Mouse (Mus musculus) spleen, embryonic (tissue): ENCODE measurements around the gene Afg3l1.
"Not testable (repeated sequence)": the region's sequence is repeated elsewhere in the genome, so short reads cannot be mapped to it uniquely, and the experiment has no call there.

Source experiments
- CTCF ChIA-PET: fragments of 350-600 bp; sonication (Branson Sonifier 250); formaldehyde crosslinking; loops from one replicate; lab custom pipeline; 2022; lab: Charles Lee

Afg3l1 gene

DNA sequence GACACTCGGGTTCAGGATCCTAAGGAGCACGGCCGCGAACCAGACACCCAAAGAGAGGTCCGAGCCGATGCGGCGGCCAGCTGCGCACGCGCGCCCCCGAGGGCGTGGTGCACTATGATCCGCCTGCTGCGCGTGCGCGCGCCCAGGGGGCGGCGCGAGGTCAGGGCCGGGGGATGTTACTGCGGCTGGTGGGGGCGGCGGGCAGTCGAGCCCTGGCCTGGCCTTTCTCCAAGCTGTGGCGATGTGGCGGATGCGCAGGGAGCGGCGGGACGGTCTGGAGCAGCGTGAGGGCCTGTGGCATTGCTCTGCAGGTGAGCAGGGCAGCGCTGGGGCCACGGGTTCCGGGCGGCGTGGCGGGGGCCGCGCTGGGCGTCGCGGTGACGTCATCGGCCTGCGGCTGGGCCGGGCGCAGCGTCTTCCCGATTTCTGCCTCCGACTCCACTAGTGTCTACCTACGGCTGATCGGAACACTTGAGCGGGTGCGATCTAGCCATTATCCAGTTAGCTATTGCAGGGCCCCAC lies at the start of gene Afg3l1:
Gene Afg3l1, plus strand, starts transcription at position 167 of the 522 bp plus-strand sequence.
- CTCF ChIA-PET, result interaction anchor here (0.5 kb wide), 1 partner anchor 155 kb away, joined by 20 read pairs; no protein-coding TSS in a partner anchor

DNA sequence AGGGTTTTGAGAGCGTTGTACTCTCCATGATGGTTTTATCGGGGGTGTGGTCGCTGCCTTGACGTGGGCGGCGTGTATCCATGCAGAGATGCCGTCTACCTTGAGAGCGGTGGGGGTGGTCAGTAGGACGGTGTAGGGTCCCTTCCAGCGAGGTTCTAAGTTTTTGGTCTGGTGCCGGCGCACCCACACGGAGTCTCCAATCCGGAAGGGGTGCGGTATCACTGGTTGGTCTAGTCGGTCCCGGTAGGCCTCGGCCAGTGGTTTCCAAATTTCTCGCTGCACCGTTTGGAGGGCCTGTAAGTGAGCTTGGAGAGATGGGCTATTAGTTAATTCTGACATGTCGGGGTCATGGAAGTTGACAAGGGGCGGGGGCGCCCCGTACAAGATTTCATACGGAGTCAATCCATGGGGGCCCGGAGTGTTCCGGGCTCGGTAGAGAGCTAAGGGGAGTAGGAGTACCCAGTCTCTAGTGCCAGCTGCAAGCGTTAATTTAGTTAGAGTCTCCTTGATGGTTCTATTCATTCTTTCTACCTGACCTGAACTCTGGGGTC lies 49.3 kb upstream of the Afg3l1 start:
- CTCF ChIA-PET, result interaction anchor here (0.6 kb wide), 1 partner anchor 61 kb away, joined by 3 read pairs; no protein-coding TSS in a partner anchor

DNA sequence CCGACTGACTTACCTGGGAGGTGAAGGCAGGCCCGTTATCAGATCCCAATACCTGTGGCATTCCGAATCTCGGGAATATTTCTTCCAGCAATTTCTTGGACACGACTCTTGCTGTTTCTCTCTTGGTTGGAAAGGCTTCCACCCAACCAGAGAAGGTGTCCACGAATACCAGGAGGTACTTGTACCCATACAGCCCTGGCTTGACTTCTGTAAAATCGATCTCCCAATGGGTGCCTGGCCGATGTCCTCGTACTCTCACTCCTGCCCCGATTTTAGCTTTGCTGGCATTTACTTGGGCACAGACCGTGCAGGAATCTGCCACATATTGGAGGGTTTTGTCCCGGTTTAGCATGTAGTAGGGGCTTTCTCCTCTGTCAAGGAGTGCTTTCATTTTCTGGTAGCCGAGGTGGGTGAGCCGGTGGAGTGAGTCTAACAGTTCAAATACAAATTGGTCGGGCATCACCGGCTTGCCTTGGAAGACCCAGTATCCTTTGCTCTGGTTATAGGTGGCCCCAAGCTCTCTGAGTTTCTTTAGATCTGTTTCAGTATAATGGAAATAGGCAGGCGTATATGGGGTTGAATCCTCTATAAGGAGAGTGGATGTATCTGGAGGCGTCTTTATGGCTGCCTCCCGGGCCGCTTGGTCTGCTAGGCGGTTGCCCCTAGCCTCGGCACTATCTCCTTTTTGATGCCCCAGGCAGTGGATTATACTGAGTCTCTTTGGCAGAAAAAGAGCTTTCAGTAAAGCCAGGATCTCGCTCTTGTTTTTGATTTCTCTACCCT lies 48.6 kb upstream of the Afg3l1 start:
- CTCF ChIA-PET, result interaction anchor here (0.6 kb wide), 1 partner anchor 61 kb away, joined by 3 read pairs; no protein-coding TSS in a partner anchor

DNA sequence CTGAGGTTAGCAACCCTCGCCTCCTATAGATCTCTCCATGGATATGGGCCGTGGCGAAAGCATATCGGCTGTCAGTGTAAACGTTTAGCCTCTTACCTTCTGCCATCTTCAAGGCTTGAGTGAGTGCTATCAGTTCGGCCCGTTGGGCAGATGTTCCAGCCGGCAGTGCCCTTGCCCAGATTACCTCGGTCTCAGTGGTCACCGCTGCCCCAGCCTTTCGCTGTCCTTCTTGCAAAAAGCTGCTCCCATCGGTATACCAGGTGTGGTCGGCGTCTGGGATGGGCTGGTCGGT lies 48.0 kb upstream of the Afg3l1 start:
- CTCF ChIA-PET, result not testable (repeated sequence)

DNA sequence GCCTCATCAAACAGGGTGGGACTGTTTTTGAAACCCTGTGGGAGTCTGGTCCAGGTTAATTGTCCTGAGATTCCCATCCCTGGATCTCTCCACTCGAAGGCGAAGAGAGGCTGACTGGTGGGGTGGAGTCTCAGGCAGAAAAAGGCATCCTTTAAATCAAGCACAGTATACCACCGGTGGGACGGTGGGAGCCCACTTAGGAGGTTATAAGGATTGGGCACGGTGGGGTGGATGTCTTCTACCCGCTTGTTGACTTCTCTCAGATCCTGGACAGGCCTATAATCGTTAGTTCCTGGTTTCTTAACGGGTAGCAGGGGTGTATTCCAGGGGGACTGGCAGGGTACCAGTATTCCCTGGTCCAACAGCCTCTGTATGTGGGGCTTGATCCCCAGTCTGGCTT lies 46.8 kb upstream of the Afg3l1 start:
- CTCF ChIA-PET, result not testable (repeated sequence)

DNA sequence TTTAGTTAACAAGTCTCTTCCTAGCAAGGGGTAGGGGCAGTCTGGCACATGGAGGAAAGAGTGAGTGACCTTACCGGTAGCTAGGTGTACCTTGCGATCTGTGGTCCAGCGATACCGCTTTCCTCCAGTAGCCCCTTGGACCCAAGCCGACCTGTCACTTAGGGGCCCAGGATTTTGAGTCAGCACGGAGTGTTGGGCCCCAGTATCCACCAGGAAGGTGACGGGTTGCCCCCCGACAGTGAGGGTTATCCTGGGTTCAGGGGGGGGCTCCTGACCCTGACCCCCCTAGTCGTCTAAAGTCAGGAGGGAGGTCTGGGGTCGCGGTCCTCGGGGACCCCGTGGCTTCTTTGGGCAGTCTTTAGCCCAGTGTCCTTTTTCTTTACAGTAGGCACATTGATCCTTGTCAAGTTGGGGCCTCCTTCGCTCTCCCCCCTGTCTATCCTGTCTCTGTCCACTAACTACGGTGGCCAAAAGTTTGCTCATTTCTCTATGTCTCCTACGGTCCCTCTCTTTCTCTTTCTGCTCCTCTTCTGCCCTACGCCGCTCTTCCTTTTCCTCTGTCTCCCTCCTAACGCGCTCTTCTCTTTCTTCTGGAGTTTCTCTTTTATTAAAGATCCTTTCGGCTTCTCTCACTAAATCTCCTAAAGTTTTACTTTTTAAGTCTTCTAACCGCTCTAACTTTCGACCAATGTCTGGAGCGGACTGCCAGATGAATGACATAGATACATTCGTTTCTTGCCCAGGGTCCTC lies 45.9 kb upstream of the Afg3l1 start:
- CTCF ChIA-PET, result no interaction called here

DNA sequence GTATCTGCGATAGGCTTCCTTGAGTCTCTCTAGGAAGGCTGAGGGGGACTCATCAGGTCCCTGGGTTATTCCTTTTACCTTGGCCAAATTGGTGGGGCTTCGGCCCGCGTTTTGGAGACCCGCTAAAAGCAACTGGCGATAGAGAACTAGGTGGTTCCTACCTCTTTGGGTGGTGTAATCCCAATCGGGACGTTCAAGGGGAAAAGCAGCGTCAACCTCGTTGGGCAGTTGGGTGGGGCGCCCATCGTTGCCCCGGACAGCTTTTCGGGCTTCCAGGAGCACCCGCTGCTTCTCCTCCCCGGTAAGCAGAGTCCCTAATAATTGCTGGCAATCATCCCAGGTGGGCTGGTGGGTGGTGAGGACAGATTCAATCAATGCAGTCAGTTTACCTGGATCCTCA lies 45.3 kb upstream of the Afg3l1 start:
- CTCF ChIA-PET, result no interaction called here

DNA sequence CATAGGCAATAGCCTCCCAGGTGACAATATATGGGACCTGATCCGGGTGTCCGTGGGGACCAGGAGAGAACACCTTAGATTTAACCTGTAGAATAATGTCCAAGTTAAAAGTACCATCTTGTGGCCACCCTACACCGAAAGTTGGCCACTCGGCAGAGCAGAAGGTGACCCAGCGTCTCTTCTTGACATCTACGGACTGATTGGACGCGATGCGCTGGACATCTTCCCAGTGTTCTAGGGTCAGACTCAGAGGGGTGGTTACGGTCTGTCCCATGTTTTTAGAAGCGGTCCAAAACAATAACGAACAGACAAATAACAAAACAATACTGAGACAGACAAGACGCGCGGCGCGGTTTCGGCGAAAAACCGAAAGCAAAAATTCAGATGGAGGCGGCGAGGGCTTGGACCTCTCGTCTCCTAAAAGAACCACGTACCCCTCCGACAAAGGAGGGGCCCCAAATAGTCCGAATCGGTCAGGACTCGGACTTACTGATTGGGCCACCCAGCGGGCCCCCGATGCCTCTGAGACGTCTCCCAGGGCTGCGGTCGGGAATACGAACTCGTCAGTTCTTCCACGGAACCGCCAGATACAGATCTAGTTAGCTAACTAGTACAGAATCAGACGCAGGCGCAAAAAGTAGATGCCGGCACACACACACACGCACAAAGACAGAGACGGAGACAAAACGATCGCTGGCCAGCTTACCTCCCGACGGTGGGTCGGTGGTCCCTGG lies 44.3 kb upstream of the Afg3l1 start:
- CTCF ChIA-PET, result not testable (repeated sequence)

DNA sequence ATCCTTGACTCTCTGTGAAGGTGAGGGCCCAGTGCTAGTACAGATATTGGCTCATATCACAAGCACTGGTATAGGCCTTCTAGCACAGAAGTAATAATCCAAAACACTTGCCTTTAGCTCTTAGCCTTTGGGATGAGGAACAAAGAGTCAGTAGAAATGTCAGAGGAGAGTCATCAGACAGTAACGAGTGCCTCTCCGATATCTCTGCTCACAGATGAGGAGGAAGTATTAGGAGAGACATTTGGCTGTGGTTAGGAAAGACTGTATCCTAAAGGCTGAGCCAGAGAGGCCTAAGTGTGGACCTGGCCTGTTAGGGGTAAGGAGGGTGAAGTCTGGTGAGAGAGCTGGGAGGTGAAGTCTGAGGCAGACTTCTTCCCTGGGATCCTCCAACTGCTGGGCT lies 35.9 kb upstream of the Afg3l1 start:
- CTCF ChIA-PET, result interaction anchor here (0.5 kb wide), 1 partner anchor 76 kb away, joined by 4 read pairs; no protein-coding TSS in a partner anchor

DNA sequence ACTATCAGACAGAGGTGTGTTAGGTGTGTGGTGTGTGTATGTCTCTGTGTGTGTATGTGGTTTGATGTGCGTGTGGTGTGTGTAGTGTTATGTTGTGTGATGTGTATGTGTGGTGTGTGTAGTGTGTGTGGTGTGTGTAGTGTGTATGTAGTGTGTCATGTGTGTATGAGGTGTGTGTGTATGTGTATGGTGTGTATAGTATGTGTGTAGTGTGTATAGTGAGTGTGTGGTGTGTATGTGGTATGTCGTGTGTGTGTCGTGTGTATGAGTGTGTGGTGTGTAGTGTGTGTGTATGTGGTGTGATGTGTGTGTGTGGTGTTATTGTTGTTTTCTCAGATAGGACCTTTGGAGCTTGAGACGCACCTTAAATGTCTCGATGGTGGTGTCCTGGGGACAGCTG lies 35.4 kb upstream of the Afg3l1 start:
- CTCF ChIA-PET, result no interaction called here

DNA sequence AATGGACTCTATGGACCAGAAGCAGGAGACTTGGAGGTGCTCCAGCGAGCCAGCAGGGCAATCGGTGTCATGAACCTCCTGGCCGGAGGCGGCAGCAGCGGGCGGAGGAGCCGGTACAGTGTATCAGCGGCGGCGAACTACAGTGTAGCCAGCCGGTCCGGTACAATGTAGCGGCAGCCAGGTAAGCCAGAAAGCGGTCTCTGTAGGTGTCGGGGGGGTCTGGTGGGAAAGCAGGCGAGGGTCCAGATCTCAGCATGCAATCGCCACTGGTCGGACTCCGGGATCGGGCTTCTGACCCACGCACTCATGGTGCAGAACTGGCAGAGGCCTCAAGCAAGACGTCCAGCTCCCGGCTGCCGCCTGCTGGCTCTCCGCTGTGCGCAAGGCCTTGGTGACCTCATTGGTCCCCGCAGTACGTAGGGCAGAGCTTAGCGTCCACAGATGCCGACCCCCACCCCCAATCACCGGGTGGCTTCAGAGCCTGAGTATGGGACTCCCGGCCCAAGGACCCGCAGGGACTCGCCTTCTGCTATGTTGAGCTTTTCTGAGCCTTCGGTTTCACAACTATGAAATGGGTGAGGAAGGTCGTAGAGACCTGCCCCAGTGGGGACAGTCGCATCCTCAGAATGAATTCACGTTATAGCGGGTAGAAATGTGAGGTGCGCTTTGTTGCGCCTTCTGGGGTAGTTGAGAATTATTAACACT lies 34.7 kb upstream of the Afg3l1 start:
- CTCF ChIA-PET, result interaction anchor here (0.5 kb wide), 1 partner anchor 64 kb away, joined by 3 read pairs; no protein-coding TSS in a partner anchor

DNA sequence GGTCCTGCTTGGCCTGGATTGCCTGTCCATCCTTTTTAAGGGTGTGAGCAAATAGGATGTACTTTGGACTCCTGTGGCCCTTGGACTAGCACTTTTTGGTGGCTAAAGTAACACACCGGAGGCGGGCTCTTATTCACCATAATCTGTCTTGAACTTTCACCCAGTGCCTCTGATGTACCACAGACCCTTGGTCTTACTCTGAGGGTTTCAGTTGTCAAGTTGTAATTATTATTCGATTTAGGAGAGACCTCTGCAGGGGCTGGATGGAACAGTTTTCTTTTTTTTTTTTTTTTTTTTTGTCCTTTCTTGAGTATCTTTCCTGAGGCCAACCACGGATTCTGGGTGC lies 34.2 kb upstream of the Afg3l1 start:
- CTCF ChIA-PET, result no interaction called here

DNA sequence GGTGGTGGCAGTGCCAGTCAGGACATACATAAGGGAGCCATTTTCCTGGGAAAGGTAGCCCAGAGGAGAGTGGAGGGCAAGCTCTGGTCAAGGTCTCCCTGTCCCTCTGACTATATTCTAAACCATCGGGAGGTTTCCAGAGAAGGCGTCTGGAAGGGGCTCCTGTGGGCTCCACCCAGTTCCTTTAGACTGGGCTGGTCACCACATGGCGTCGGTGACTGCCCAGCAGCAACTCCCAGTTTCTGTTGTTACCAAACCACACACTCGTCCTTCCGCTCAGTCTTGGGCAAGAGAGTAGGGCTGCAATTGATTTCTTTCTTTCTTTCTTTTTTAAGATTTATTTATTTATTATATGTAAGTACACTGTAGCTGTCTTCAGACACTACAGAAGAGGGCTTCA lies 33.6 kb upstream of the Afg3l1 start:
- CTCF ChIA-PET, result no interaction called here

DNA sequence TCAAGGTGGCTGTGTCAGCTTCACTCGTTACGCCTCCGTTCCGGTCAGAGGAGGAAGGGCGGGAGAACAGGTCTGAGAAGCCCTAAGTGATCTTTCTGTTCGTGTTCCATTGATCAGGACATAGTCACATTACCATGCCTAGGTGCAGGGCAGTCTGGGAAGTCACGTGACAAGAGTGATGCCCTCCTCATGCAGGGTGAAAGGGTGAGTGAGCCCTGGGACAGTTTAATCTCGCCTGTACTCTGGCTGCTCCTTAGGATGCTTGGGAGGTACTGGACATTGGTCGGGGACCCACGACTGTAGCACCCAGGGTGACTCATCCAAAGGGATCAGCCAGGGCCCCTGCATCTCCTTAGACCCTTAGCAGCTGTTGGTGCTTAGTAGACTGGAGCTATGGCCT lies 31.7 kb upstream of the Afg3l1 start:
- CTCF ChIA-PET, result no interaction called here

DNA sequence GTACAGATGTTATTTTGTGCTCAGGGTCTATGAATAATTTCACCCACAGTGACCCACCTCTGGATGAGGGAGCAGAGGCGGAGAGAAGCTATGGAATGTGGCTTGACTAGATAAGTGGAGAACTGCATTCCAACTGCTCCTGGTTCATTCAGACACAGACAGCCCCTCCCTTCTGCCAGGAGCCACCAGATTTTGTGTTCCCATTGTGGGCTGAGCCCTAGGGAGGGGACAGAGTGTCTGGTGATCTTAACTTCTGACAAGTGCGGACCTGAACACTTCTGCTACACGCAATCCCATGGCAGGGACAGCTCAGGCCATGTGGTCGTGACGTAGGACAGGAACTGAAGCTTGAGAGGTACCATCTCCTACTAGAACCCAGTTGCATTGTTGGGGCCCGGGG lies 30.9 kb upstream of the Afg3l1 start:
- CTCF ChIA-PET, result no interaction called here

DNA sequence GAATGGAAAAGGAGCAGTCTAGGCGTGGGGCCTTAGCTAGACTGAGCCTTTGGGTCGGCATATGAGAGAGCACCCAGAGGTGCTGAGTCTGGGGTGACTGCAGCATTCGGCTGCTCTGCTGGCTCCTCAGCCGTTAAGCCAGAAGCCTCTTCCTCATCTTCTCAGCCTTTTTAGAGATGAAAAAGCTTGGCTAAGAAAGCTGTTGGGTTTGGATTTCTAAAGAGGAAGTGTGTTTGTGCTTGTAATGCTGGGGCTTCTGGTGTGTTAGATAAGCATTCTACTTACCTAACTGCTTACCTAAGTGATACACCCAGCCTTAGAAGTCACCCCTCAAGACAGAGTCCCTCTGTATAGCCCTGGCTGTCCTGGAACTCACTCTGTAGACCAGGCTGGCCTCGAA lies 26.9 kb upstream of the Afg3l1 start:
- CTCF ChIA-PET, result no interaction called here

DNA sequence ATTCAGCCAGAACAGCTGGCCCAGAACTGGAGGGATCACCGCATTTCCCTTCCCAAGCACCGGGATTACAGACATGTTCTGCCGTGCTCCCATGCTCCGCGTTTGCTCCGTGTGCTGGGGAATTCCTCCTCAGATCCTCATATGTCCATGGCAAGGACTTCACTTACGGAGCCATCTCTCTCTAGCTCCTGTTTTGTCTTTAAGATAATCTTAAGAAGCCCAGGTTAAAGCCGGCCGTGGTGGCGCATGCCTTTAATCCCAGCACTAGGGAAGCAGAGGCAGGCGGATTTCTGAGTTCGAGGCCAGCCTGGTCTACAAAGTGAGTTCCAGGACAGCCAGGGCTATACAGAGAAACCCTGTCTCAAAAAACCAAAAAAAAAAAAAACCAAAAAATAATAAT lies 26.0 kb upstream of the Afg3l1 start:
- CTCF ChIA-PET, result not testable (repeated sequence)

DNA sequence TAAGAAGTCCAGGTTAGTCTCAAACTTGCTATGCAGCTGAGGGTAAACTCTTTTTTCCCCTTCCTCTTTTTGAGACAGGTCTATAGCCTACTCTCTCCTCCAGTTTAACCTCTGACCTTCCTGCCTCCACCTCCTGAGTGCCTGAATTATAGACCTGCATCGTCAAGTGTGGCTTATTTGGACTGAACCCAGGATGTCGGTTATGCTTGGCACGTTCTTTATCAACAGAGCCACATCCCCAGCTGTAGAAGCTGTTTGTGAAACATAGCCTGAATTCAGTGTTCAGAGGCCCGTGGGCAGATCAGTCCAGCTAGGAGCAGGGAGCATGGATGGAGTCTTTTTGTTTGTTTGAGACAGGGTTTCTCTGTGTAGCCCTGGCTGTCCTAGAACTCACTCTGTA lies 25.6 kb upstream of the Afg3l1 start:
- CTCF ChIA-PET, result no interaction called here

DNA sequence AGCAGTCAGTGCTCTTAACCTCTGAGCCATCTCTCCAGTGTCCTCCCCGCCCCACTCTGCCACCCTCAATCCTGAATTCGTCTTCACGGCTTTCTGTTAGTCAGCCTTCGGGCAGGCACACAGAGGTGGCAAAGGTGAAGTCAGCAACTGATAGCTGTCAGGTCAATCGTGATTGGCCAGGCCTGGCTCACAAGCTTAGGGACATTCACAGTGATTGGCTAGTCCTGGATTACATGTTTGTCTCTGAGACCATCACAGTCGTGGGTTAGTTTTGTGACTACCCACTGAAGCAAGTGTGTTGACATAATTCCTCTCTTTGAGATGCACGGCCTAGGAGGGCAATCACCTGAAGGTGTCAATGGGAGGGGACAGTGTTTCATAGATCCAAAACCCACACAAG lies 24.4 kb upstream of the Afg3l1 start:
- CTCF ChIA-PET, result no interaction called here

DNA sequence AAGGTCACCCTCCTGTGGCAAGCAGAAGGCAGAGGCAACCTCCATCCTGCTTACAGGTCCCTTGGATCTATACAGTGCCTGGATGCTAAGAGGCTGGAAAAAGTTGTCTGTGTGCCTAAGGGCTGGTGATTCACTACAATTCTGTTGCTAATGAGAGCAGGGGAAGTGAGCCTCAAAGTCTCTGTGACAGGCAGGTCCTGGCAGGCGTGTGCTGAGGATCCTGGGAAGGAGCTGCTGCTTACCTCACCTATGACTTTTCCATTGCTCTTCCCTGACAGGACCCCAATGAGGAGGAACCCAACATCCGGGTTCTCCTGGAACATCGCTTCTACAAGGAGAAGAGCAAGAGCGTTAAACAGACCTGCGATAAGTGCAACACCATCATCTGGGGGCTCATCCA lies 23.8 kb upstream of the Afg3l1 start:
- CTCF ChIA-PET, result no interaction called here

DNA sequence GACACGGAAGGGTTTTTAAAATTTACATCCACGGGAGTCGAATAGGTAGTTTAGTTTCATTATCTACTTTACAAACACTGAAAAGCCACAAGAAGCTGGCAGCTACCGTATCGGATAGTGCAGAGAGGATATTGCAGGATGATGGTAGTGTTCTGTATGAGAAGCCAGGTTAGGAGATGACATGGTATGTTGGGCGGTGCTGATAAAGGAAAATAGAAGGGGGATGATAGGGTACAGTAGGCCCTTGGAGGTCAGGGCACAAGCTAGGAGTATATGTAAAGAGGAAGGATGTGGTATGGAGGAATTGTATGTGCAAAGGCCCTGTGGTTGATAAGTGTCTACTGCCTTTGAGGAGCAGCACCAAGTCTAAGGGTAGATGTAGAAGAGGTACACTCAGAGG lies 23.1 kb upstream of the Afg3l1 start:
- CTCF ChIA-PET, result no interaction called here
